In genomic region chrX:9201954-9202353, GRCm38 (mm10) we compare ENCODE assay signal across 13 mouse cellular contexts. TPM values are rescaled to one million over a fixed set of nuclear protein-coding genes. Genes with fewer than 3 reads are reported as not detected.
DNase-seq lines count a peak whose midpoint lies in the region; ATAC-seq and TF ChIP-seq lines count a peak whose summit lies in the region.
"Had no signal": no experiment of that assay in that cellular context is flagged by ENCODE, and none has a peak within 500 bp of the region (broad histone marks: within the 10 kb centered on the region; RNA-seq: fewer than 3 reads in every experiment).

No protein-coding gene starts in this region.

- DNase-seq in adrenal gland, adult 2 months: peak; percentile 5
- DNase-seq in adrenal gland, postnatal 14 days: no peak
- peak; percentile 5 for DNase-seq in lung, embryonic 14.5 days
- DNase-seq in lung, postnatal 10 days: no peak
- no peak for DNase-seq in thymus, postnatal 25 days
- no peak for DNase-seq in liver, embryonic 11.5 days (ENCODE audit: low spot score)
- DNase-seq: kidney, postnatal 4 days; spleen, adult 18-20 months had no signal

- no peak overlapping the region for H3K27ac ChIP-seq in lung, embryonic 14.5 days (ENCODE audit: low read depth)
- peak overlapping the region; percentile 60 for H3K27ac ChIP-seq in forebrain, embryonic 15.5 days (replicated peaks)
- H3K27ac ChIP-seq in midbrain, embryonic 16.5 days (ENCODE audit: low read length): no peak overlapping the region
- H3K27ac ChIP-seq in liver, embryonic 11.5 days (ENCODE audit: low read depth, low read length): no peak overlapping the region

- no peak overlapping the region for H3K4me3 ChIP-seq in lung, embryonic 14.5 days (ENCODE audit: low read depth, low read length)
- H3K4me3 ChIP-seq in forebrain, embryonic 15.5 days: peak overlapping the region; percentile 22
- peak overlapping the region; percentile 26 for H3K4me3 ChIP-seq in midbrain, embryonic 16.5 days (ENCODE audit: low read depth, low read length)
- no peak overlapping the region for H3K4me3 ChIP-seq in liver, embryonic 11.5 days (ENCODE audit: low read depth, low read length)

- H3K9ac ChIP-seq in lung, embryonic 14.5 days: no peak overlapping the region
- H3K9ac ChIP-seq in forebrain, embryonic 15.5 days (replicated peaks): no peak overlapping the region
- no peak overlapping the region for H3K9ac ChIP-seq in midbrain, embryonic 16.5 days (ENCODE audit: low read depth, low read length)
- H3K9ac ChIP-seq in liver, embryonic 11.5 days (ENCODE audit: low read depth, low read length): no peak overlapping the region

- no peaks in the 10 kb centered on the region for H3K36me3 ChIP-seq in lung, embryonic 14.5 days (ENCODE audit: insufficient read depth)
- no peaks in the 10 kb centered on the region for H3K36me3 ChIP-seq in forebrain, embryonic 15.5 days
- no peaks in the 10 kb centered on the region for H3K36me3 ChIP-seq in midbrain, embryonic 16.5 days (ENCODE audit: control insufficient read depth, insufficient read depth, low read length)
- no peaks in the 10 kb centered on the region for H3K36me3 ChIP-seq in liver, embryonic 11.5 days (ENCODE audit: control insufficient read depth, insufficient read depth, low read length)

- 50% methylated on average over 2 of the region's 2 CpGs for WGBS in lung, embryonic 14.5 days
- WGBS in forebrain, embryonic 15.5 days: 21% methylated on average over 2 of the region's 2 CpGs
- WGBS in midbrain, embryonic 16.5 days: 52% methylated on average over 2 of the region's 2 CpGs
- WGBS in liver, embryonic 11.5 days: 65% methylated on average over 2 of the region's 2 CpGs

- ATAC-seq in lung, embryonic 14.5 days (ENCODE audit: insufficient read depth): no peak
- ATAC-seq in forebrain, embryonic 15.5 days (replicated peaks): peak; percentile 68; the same call in 1 of the 2 replicates
- no peak for ATAC-seq in midbrain, embryonic 16.5 days
- no peak for ATAC-seq in liver, embryonic 11.5 days (replicated peaks; ENCODE audit: low FRiP score)

- H3K4me1 ChIP-seq in lung, embryonic 14.5 days (ENCODE audit: insufficient read depth): no peaks in the 10 kb centered on the region
- peaks cover 6% of the 10 kb centered on the region; the same call in 1 of the 2 replicates for H3K4me1 ChIP-seq in forebrain, embryonic 15.5 days
- no peaks in the 10 kb centered on the region for H3K4me1 ChIP-seq in midbrain, embryonic 16.5 days (ENCODE audit: control insufficient read depth, insufficient read depth, low read length)
- no peaks in the 10 kb centered on the region for H3K4me1 ChIP-seq in liver, embryonic 11.5 days (replicated peaks; ENCODE audit: control insufficient read depth, insufficient read depth, low read length)

- no peak overlapping the region for H3K4me2 ChIP-seq in lung, embryonic 14.5 days
- peak overlapping the region; percentile 30 for H3K4me2 ChIP-seq in forebrain, embryonic 15.5 days (replicated peaks)
- peak overlapping the region; percentile 39 for H3K4me2 ChIP-seq in midbrain, embryonic 16.5 days (ENCODE audit: low read length)
- no peak overlapping the region for H3K4me2 ChIP-seq in liver, embryonic 11.5 days

- no peaks in the 10 kb centered on the region for H3K27me3 ChIP-seq in lung, embryonic 14.5 days (ENCODE audit: insufficient read depth, low read length)
- no peaks in the 10 kb centered on the region for H3K27me3 ChIP-seq in forebrain, embryonic 15.5 days
- no peaks in the 10 kb centered on the region for H3K27me3 ChIP-seq in midbrain, embryonic 16.5 days (ENCODE audit: control insufficient read depth, insufficient read depth, low read depth, low read length)
- H3K27me3 ChIP-seq in liver, embryonic 11.5 days (replicated peaks; ENCODE audit: control insufficient read depth, insufficient read depth, low read length): peaks cover 21% of the 10 kb centered on the region

- TF ChIP-seq CTCF in lung, embryonic 14.5 days (IDR thresholded peaks at IDR 0.05; ENCODE audit: low read depth): no peak

- H3K9me3 ChIP-seq in lung, embryonic 14.5 days (ENCODE audit: low read depth, low read length): no peaks in the 10 kb centered on the region
- H3K9me3 ChIP-seq in forebrain, embryonic 15.5 days: no peaks in the 10 kb centered on the region
- H3K9me3 ChIP-seq in midbrain, embryonic 16.5 days (replicated peaks; ENCODE audit: control insufficient read depth, low read length, poor library complexity, severe bottlenecking): no peaks in the 10 kb centered on the region
- H3K9me3 ChIP-seq in liver, embryonic 11.5 days (ENCODE audit: control insufficient read depth, low read length): no peaks in the 10 kb centered on the region

RNA-seq across cellular contexts. Expression of gene Lancl3, which starts 2.3 kb away (rescaled TPM):
- 1 to 10 TPM; 2.4 TPM for total RNA-seq in adrenal gland, adult 2 months (2021)
- polyA plus RNA-seq in adrenal gland, adult 2 months (2012; rRNA removed): 1.9 and 2.1 TPM in 2 replicates
- 1.9 and 2.7 TPM in 2 replicates for total RNA-seq in adrenal gland, postnatal 14 days (2021)
- 1.1 and 1.4 TPM in 2 replicates for polyA plus RNA-seq in lung, embryonic 14.5 days (2014; fragmentation: Nextera tagmentation; extraction: Ambion mirVana)
- polyA plus RNA-seq in forebrain, embryonic 15.5 days (2015; fragmentation: Nextera tagmentation; extraction: Ambion mirVana): 8.0 TPM in 2 replicates
- polyA plus RNA-seq in midbrain, embryonic 16.5 days (2015; fragmentation: Nextera tagmentation; extraction: Ambion mirVana): 5.1 and 5.6 TPM in 2 replicates
- 0.23 and 0.27 TPM in 2 replicates for polyA plus RNA-seq in liver, embryonic 11.5 days (2014; fragmentation: Nextera tagmentation; extraction: Ambion mirVana)
- total RNA-seq: granulocyte monocyte progenitor cell, adult 5-6 weeks had no signal
- polyA plus RNA-seq: liver, adult 2 months had no signal

RNA-seq across cellular contexts. Expression of gene Gm14862, which starts 54.7 kb away (rescaled TPM):
- not detected for total RNA-seq in adrenal gland, adult 2 months (2021)
- not detected in 2 replicates for polyA plus RNA-seq in adrenal gland, adult 2 months (2012; rRNA removed)
- not detected in 2 replicates for total RNA-seq in adrenal gland, postnatal 14 days (2021)
- 0.25 TPM in 1 of 2 replicates, not detected in the other for polyA plus RNA-seq in lung, embryonic 14.5 days (2014; fragmentation: Nextera tagmentation; extraction: Ambion mirVana)
- 0.26 TPM in 1 of 2 replicates, not detected in the other for polyA plus RNA-seq in forebrain, embryonic 15.5 days (2015; fragmentation: Nextera tagmentation; extraction: Ambion mirVana)
- polyA plus RNA-seq in midbrain, embryonic 16.5 days (2015; fragmentation: Nextera tagmentation; extraction: Ambion mirVana): 0.24 TPM in 1 of 2 replicates, not detected in the other
- 1.0 and 1.1 TPM in 2 replicates for polyA plus RNA-seq in liver, embryonic 11.5 days (2014; fragmentation: Nextera tagmentation; extraction: Ambion mirVana)
- total RNA-seq: granulocyte monocyte progenitor cell, adult 5-6 weeks; liver, adult 2 months had no signal
- polyA plus RNA-seq: intestine, embryonic 14.5 days; liver, adult 2 months had no signal

Comparison
In these comparisons a context has a peak if more than half of its experiments do, and no peak if none do; other contexts are left out.
1. DNase-seq: peak in adrenal gland, adult 2 months (single experiment) and lung, embryonic 14.5 days (single experiment); none in adrenal gland, postnatal 14 days (single experiment), lung, postnatal 10 days (single experiment), thymus, postnatal 25 days (single experiment) and liver, embryonic 11.5 days (single experiment).
2. H3K4me2 ChIP-seq: peak in forebrain, embryonic 15.5 days (single experiment) and midbrain, embryonic 16.5 days (single experiment); none in lung, embryonic 14.5 days (single experiment) and liver, embryonic 11.5 days (single experiment).
3. H3K4me3 ChIP-seq: peak in forebrain, embryonic 15.5 days (single experiment) and midbrain, embryonic 16.5 days (single experiment); none in lung, embryonic 14.5 days (single experiment) and liver, embryonic 11.5 days (single experiment).